Mouse (Mus musculus) stomach, postnatal 0 days (tissue): Measurements from ENCODE around the gene Zfp697.
A peak's percentile ranks its signal among the peaks of the same experiment; 100 is the strongest.
"Not testable (repeated sequence)": the region's sequence is repeated elsewhere in the genome, so short reads cannot be mapped to it uniquely, and the experiment has no call there.

Experiments used
- CTCF ChIP-seq: IDR thresholded peaks from 2 replicates; pipeline ENCODE4 v1.5.1; 2016; ENCODE audit warnings: antibody characterized with exemption, low read depth, mild to moderate bottlenecking, moderate library complexity
- EP300 ChIP-seq: optimal IDR thresholded peaks from 2 replicates; pipeline ENCODE3; 2016; ENCODE audit warnings: antibody characterized with exemption

- peak; percentile 60 for TF ChIP-seq CTCF
- not testable (repeated sequence) for TF ChIP-seq EP300
Observed at GRCm38 (mm10) chr3:98443149-98443779, 61.0 kb downstream of the Zfp697 start.
